Mouse (Mus musculus) colon, adult 2 months (tissue): Measurements from ENCODE around the gene Ankrd13c. TPM values are rescaled to one million over a fixed set of nuclear protein-coding genes. Genes with fewer than 3 reads are reported as not detected.

Source experiments
- polyA plus RNA-seq: library from polyadenylated mRNA; depleted of rRNA; stranded (reverse); fragments of >200 nt; gene quantifications from 2 replicates; pipeline ENCODE4 v1.2.3, GENCODE M21; 2012; rRNA removed

Gene Ankrd13c
- 24.9 and 26.9 TPM in 2 replicates for polyA plus RNA-seq

GRCm38 (mm10) chr3:157946843-157947358 lies at the start of gene Ankrd13c:
Ankrd13c (plus strand) TSS chr3:157947239.

GRCm38 (mm10) chr3:157924692-157925328 lies 22.2 kb upstream of the Ankrd13c start, which contains the start of gene Cth:
Cth (minus strand) TSS chr3:157925077.

GRCm38 (mm10) chr3:158036329-158036988 lies 89.4 kb downstream of the Ankrd13c start, which contains the start of the genes Srsf11 and Lrrc40:
Srsf11 (minus strand) TSS chr3:158036639.
Lrrc40 (plus strand) TSS chr3:158036662.

Other genes with a start within 250 kb of the Ankrd13c start
- 24.7 and 26.8 TPM in 2 replicates for gene Cth, start 22.2 kb upstream of the Ankrd13c start, polyA plus RNA-seq
- gene Srsf11, start 89.4 kb downstream of the Ankrd13c start, polyA plus RNA-seq = 159 and 244 TPM in 2 replicates
- 2.4 and 3.3 TPM in 2 replicates for gene Lrrc40, start 89.4 kb downstream of the Ankrd13c start, polyA plus RNA-seq